Mouse (Mus musculus): ENCODE data around the gene Fam174b.

Fam174b gene

DNA sequence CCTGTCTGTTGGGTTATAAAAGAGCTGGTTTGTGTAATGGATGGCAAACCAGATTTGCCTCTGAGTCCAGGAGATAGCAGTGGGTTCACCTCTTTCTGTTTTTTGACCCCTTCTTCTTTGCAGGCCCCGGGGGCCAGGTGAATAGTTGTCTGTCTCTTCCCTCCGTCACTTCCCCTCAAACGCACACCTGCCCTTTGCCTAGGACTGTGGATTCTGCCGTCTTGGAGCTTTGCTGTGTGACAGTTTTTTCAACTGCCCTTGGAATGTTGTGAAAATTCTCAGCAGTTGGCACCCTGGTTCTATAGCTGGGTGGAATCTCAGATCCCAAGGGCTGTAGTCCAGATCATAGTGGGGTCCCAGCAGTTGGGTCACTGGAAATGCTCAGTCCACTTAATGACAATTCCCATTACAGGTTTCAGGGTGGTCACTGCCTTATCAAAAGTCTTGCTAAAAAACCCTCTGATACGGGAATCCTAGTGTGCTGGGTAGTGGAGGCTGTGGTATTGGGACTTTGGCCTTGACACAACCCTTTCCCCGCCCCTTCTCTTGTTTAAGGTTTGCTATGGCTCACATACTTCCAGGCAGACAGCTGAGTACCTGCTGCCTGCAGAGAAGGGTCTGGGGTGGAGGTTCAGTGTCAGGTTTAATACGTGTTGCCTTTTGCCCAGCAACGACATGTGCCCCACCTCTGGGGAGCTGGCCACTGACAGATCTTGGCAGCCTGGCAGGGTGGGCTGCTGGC, 76.3 kb downstream of the Fam174b start:
- DNase-seq (ENCODE audit: low spot score in 2 of 2): no peak

DNA sequence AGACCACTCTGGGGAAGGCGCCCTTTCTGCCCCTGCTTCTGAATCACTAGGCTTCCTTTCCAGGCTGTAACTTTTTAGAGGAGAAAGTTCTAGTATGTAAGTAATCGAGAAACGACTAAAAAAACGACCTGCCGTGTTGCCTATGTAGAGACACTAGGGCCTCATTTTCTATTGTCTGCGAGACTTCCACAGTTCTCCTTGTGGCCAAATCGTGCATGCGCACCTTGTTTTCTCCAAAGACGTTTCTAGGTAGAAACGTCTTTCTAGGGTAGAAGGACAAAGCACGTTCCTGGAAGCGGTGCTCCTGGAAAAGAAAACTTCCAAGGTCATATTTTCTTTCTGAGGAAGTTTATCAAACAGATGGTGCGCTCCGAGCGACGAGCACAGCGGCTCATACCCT, 79.3 kb downstream of the Fam174b start:
- DNase-seq (ENCODE audit: low spot score in 2 of 2): no peak

Data from spleen, postnatal 36 days (tissue).